Mouse (Mus musculus): Measurements from ENCODE around the gene Susd3. TPM values are rescaled to one million over a fixed set of nuclear protein-coding genes. Genes with fewer than 3 reads are reported as not detected.

The Susd3 gene
- polyA plus RNA-seq, 1 experiment from 2014 or later, result 0.66 TPM

GRCm38 (mm10) chr13:49245251-49245650 is 3.3 kb downstream of the Susd3 start:
- H3K36me3 ChIP-seq (ENCODE audit: poor library complexity, severe bottlenecking), result no peaks in the 10 kb centered on the region
- no peak for ATAC-seq
- H3K4me3 ChIP-seq, result no peak overlapping the region
- peaks cover 35% of the 10 kb centered on the region for H3K27me3 ChIP-seq
- H3K27ac ChIP-seq, result no peak overlapping the region
- H3K4me1 ChIP-seq, result peaks cover 12% of the 10 kb centered on the region
- H3K4me2 ChIP-seq, result no peak overlapping the region
- 48% methylated on average over 4 of the region's 4 CpGs for WGBS
- no peaks in the 10 kb centered on the region for H3K9me3 ChIP-seq (replicated peaks)
- no peak overlapping the region for H3K9ac ChIP-seq

GRCm38 (mm10) chr13:49243492-49243891 is 5.0 kb downstream of the Susd3 start:
- WGBS, result 97% methylated on average over 2 of the region's 2 CpGs
- Histone ChIP-seq H3K36me3 (ENCODE audit: poor library complexity, severe bottlenecking) (no peaks in the 10 kb centered on the region), H3K9me3 (replicated peaks) (no peaks in the 10 kb centered on the region), H3K27me3 (peaks cover 29% of the 10 kb centered on the region), H3K4me1 (peaks cover 12% of the 10 kb centered on the region), H3K4me2 (no peak overlapping the region), H3K27ac (no peak overlapping the region), H3K4me3 (no peak overlapping the region), H3K9ac (no peak overlapping the region)
- no peak for ATAC-seq

- no peak for ATAC-seq
- Histone ChIP-seq H3K27me3 (peaks cover 19% of the 10 kb centered on the region), H3K9me3 (replicated peaks) (no peaks in the 10 kb centered on the region), H3K27ac (no peak overlapping the region), H3K9ac (no peak overlapping the region), H3K36me3 (ENCODE audit: poor library complexity, severe bottlenecking) (no peaks in the 10 kb centered on the region), H3K4me2 (no peak overlapping the region), H3K4me3 (no peak overlapping the region), H3K4me1 (peaks cover 3% of the 10 kb centered on the region)
- 80% methylated on average over 9 of the region's 9 CpGs for WGBS
These were observed 6.0 kb downstream of the Susd3 start for GRCm38 (mm10) chr13:49242321-49243065.

GRCm38 (mm10) chr13:49238737-49239136 is 9.8 kb downstream of the Susd3 start:
- H3K36me3 ChIP-seq (ENCODE audit: poor library complexity, severe bottlenecking), result no peaks in the 10 kb centered on the region
- no peak overlapping the region for H3K9ac ChIP-seq
- no peak overlapping the region for H3K27ac ChIP-seq
- H3K9me3 ChIP-seq (replicated peaks), result no peaks in the 10 kb centered on the region
- WGBS, result 95% methylated on average over 8 of the region's 8 CpGs
- no peak overlapping the region for H3K4me2 ChIP-seq
- H3K4me3 ChIP-seq, result no peak overlapping the region
- no peaks in the 10 kb centered on the region for H3K4me1 ChIP-seq
- no peaks in the 10 kb centered on the region for H3K27me3 ChIP-seq
- no peak for ATAC-seq

DNA sequence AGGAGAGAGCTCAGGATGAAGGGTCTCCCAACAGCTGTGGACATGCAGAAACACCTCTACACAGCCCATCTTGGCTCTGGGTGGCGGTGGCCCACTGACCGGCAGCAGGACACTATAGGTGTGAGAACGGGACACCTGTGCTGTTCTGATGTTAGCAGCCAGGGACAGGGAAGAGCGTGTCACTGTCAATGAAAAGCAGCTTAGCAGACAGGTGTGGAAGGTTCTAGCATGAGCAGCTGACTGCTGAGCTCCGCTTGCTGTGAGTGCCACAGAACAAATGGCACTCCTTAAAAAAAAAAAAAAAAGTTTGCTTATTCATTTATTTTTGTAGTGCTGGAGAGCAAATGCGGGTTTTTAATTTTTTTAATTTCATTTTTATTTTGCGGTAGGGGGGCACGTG is 10.9 kb downstream of the Susd3 start:
- H3K4me2 ChIP-seq, result no peak overlapping the region
- H3K27me3 ChIP-seq, result no peaks in the 10 kb centered on the region
- 88% methylated on average over 8 of the region's 8 CpGs for WGBS
- H3K4me1 ChIP-seq, result no peaks in the 10 kb centered on the region
- no peak for ATAC-seq
- no peaks in the 10 kb centered on the region for H3K9me3 ChIP-seq (replicated peaks)
- H3K9ac ChIP-seq, result no peak overlapping the region
- H3K36me3 ChIP-seq (ENCODE audit: poor library complexity, severe bottlenecking), result no peaks in the 10 kb centered on the region
- H3K27ac ChIP-seq, result no peak overlapping the region
- no peak overlapping the region for H3K4me3 ChIP-seq

GRCm38 (mm10) chr13:49234711-49235110 is 13.8 kb downstream of the Susd3 start:
- no peaks in the 10 kb centered on the region for H3K4me1 ChIP-seq
- H3K9ac ChIP-seq, result no peak overlapping the region
- H3K9me3 ChIP-seq (replicated peaks), result no peaks in the 10 kb centered on the region
- H3K4me3 ChIP-seq, result no peak overlapping the region
- H3K27me3 ChIP-seq, result no peaks in the 10 kb centered on the region
- ATAC-seq, result no peak
- 93% methylated on average over 4 of the region's 4 CpGs for WGBS
- no peaks in the 10 kb centered on the region for H3K36me3 ChIP-seq (ENCODE audit: poor library complexity, severe bottlenecking)
- no peak overlapping the region for H3K4me2 ChIP-seq
- H3K27ac ChIP-seq, result no peak overlapping the region

GRCm38 (mm10) chr13:49233792-49234572 is 14.5 kb downstream of the Susd3 start:
- H3K9me3 ChIP-seq (replicated peaks), result no peaks in the 10 kb centered on the region
- H3K4me1 ChIP-seq, result no peaks in the 10 kb centered on the region
- H3K36me3 ChIP-seq (ENCODE audit: poor library complexity, severe bottlenecking), result no peaks in the 10 kb centered on the region
- no peak overlapping the region for H3K9ac ChIP-seq
- no peak overlapping the region for H3K27ac ChIP-seq
- 87% methylated on average over 8 of the region's 8 CpGs for WGBS
- no peak overlapping the region for H3K4me3 ChIP-seq
- no peak overlapping the region for H3K4me2 ChIP-seq
- no peak for ATAC-seq
- H3K27me3 ChIP-seq, result no peaks in the 10 kb centered on the region

GRCm38 (mm10) chr13:49225633-49226032 is 22.9 kb downstream of the Susd3 start:
- WGBS, result 38% methylated on average over 4 of the region's 4 CpGs
- Histone ChIP-seq H3K4me3 (no peak overlapping the region), H3K9ac (no peak overlapping the region), H3K27me3 (peaks cover 4% of the 10 kb centered on the region; the same call in 1 of the 2 replicates), H3K27ac (no peak overlapping the region), H3K4me1 (no peaks in the 10 kb centered on the region), H3K4me2 (no peak overlapping the region), H3K36me3 (ENCODE audit: poor library complexity, severe bottlenecking) (no peaks in the 10 kb centered on the region), H3K9me3 (replicated peaks) (0 out of 2 replicates have a peak, but pooled peaks cover 2% of the 10 kb centered on the region)
- ATAC-seq, result no peak

- H3K27me3 ChIP-seq, result peaks cover 4% of the 10 kb centered on the region; the same call in 1 of the 2 replicates
- no peak overlapping the region for H3K4me2 ChIP-seq
- ATAC-seq, result no peak
- H3K4me1 ChIP-seq, result no peaks in the 10 kb centered on the region
- no peaks in the 10 kb centered on the region for H3K36me3 ChIP-seq (ENCODE audit: poor library complexity, severe bottlenecking)
- H3K9me3 ChIP-seq (replicated peaks), result 0 out of 2 replicates have a peak, but pooled peaks cover 2% of the 10 kb centered on the region
- H3K9ac ChIP-seq, result no peak overlapping the region
- WGBS, result 74% methylated on average over 3 of the region's 3 CpGs
- H3K4me3 ChIP-seq, result no peak overlapping the region
- H3K27ac ChIP-seq, result no peak overlapping the region
These were observed 23.3 kb downstream of the Susd3 start for GRCm38 (mm10) chr13:49225159-49225558.

GRCm38 (mm10) chr13:49224729-49225128 is 23.8 kb downstream of the Susd3 start:
- Histone ChIP-seq H3K9me3 (replicated peaks) (0 out of 2 replicates have a peak, but pooled peaks cover 2% of the 10 kb centered on the region), H3K27me3 (peaks cover 4% of the 10 kb centered on the region; the same call in 1 of the 2 replicates), H3K4me2 (no peak overlapping the region), H3K27ac (no peak overlapping the region), H3K36me3 (ENCODE audit: poor library complexity, severe bottlenecking) (no peaks in the 10 kb centered on the region), H3K4me3 (no peak overlapping the region), H3K4me1 (no peaks in the 10 kb centered on the region), H3K9ac (no peak overlapping the region)
- no peak for ATAC-seq
- 25% methylated on average over 6 of the region's 6 CpGs for WGBS

DNA sequence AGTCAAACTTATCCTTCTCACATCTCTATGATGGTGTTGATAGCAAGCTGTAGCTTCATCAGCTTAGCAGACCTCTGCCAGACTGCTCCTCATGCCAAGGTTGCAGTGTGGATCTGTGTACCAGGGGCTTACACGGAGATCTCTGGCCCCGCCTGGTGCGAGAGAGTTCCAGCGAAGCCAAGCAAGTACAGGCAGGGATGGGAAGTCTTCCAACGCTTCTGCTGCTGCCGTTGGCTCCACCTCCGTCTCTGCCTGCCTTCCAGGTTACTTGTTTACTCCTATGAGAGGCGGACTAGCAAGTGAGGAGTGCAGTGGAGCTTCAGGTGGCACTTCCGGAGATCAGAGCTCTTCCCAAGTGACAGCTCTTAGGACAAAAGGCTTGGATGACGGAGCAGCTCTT is 24.2 kb downstream of the Susd3 start:
- H3K27me3 ChIP-seq, result peaks cover 4% of the 10 kb centered on the region; the same call in 1 of the 2 replicates
- H3K4me3 ChIP-seq, result no peak overlapping the region
- H3K9me3 ChIP-seq (replicated peaks), result 0 out of 2 replicates have a peak, but pooled peaks cover 2% of the 10 kb centered on the region
- no peak overlapping the region for H3K9ac ChIP-seq
- no peak for ATAC-seq
- H3K27ac ChIP-seq, result no peak overlapping the region
- no peaks in the 10 kb centered on the region for H3K36me3 ChIP-seq (ENCODE audit: poor library complexity, severe bottlenecking)
- no peaks in the 10 kb centered on the region for H3K4me1 ChIP-seq
- 20% methylated on average over 10 of the region's 10 CpGs for WGBS
- no peak overlapping the region for H3K4me2 ChIP-seq

GRCm38 (mm10) chr13:49220912-49221311 is 27.6 kb downstream of the Susd3 start:
- Histone ChIP-seq H3K4me2 (no peak overlapping the region), H3K9ac (no peak overlapping the region), H3K36me3 (ENCODE audit: poor library complexity, severe bottlenecking) (no peaks in the 10 kb centered on the region), H3K9me3 (replicated peaks) (0 out of 2 replicates have a peak, but pooled peaks cover 2% of the 10 kb centered on the region), H3K4me3 (no peak overlapping the region), H3K27ac (no peak overlapping the region), H3K4me1 (peaks cover 4% of the 10 kb centered on the region; the same call in 1 of the 2 replicates), H3K27me3 (peaks cover 17% of the 10 kb centered on the region)
- ATAC-seq, result no peak
- 28% methylated on average over 5 of the region's 5 CpGs for WGBS
